Mouse (Mus musculus): ENCODE results near the gene Olfr672. TPM values are rescaled to one million over a fixed set of nuclear protein-coding genes. Genes with fewer than 3 reads are reported as not detected.
"Not testable (repeated sequence)": the region's sequence is repeated elsewhere in the genome, so short reads cannot be mapped to it uniquely, and the experiment has no call there.

Olfr672 gene
- not detected for total RNA-seq (2022)

DNA sequence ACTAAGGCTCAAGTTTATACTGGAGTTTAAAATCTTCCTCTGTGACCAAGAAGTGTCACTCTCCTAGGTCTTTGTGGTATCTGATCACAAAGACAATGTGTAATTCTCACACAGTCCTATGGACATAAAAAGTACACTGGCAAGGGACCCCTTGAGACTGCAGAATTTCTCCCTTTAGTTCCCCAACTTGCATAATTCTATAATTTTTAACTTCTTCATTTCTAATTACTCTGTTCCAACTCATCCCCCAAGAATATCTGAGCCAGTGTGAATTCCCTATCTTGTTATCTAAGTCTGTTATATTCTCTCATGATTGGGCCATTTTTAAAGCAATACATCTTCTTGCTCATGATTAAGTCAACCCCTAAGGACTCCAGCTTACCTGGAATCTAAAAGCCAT, at the start of gene Olfr672:
Gene Olfr672, minus strand, starts transcription at position 101 of the 400 bp plus-strand sequence.
- no peak for DNase-seq (ENCODE audit: low spot score)

DNA sequence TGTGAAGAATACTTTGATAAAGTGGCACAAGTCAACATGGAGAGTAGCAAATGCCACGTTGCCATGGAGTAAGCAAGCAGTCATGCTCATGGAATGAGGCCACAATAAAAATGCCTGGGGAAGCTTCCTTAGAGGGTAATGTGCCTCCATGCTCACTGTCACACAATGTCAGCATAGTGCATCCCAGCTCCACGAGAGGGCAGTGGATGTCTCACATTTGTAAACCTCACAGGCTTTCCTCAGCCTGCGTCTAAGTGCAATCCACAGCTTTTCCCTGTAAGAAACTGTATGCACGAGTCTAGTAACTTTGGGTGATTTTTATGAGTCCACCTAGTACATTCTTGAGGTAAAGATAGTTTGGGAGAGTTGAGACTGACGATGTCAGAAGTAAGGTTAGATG, 32.0 kb upstream of the Olfr672 start:
- DNase-seq (ENCODE audit: low spot score) = not testable (repeated sequence)

DNA sequence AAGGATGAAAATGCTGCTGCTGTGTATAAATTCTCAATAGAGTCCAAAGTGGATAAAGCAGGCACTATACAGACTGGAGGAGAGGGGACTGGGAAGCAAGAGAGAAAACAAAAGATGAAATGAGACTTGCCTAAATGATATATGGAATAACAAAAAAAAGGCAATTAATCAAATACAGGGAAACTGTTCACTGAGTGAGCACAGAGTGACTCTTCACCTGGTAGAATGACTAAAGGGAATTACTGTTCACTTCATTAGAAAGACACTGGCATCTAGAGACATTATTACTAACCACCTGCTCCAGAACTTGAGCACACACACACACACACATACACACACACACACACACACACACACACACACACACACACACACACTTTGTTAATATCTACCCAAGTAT, 30.6 kb upstream of the Olfr672 start, which contains the start of gene Olfr676:
Gene Olfr676, plus strand, starts transcription at position 301 of the 400 bp plus-strand sequence.
- DNase-seq (ENCODE audit: low spot score) = no peak

DNA sequence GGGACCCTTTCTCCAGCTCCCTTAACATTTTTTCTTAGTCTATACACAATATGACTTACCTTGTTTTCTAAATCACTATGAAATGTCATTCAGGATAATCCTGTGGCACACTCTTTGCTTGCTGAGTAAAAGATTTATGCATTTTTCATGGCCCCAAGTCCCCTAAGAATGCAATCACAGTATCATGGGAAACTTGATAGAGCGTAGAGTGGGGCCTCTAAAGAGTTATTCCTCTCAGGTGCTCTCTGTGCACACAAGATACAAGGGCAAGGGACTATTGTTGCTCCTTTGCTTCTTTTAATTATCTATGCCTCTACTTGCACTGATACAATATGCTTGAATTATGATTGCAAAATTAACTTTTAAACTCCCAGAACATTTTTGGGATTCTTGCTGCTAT, 26.5 kb upstream of the Olfr672 start, which contains the start of gene Olfr675:
Gene Olfr675, minus strand, starts transcription at position 101 of the 400 bp plus-strand sequence.
- no peak for DNase-seq (ENCODE audit: low spot score)

DNA sequence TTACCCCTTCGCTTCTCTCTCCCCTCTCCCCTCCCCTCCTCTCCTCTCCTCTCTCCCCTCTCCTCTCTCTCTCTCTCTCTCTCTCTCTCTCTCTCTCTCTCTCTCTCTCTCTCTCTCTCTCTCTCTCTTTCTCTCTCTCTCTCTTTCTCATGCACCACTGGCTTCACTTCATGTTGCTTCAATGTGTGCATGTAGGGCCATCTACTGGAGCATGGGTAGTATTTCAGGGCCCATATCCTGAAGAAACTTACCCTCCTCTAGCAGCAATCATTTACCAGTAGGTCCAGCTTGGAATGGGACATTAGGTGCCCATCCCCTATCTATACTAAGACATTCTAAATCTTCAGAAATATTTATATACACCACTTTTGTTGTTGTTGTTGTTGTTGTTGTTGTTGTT, 20.7 kb upstream of the Olfr672 start:
- DNase-seq (ENCODE audit: low spot score) = no peak

DNA sequence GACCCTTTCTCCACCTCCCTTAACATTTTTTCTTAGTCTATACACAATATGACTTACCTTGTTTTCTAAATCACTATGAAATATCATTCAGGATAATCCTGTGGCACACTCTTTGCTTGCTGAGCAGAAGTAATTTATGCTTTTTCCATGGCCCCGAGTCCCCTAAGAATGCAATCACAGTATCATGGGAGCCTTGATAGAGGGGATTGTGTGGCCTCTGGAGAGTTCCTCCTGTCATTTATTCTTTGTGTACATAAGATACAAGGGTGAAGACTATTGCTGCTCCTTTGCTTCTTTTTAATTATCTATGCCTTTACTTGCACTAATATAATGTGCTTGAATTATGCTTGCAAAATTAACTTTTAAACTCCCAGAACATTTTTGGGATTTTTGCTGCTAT, 22.8 kb downstream of the Olfr672 start, which contains the start of gene Olfr671:
Gene Olfr671, minus strand, starts transcription at position 101 of the 400 bp plus-strand sequence.
- no peak for DNase-seq (ENCODE audit: low spot score)

DNA sequence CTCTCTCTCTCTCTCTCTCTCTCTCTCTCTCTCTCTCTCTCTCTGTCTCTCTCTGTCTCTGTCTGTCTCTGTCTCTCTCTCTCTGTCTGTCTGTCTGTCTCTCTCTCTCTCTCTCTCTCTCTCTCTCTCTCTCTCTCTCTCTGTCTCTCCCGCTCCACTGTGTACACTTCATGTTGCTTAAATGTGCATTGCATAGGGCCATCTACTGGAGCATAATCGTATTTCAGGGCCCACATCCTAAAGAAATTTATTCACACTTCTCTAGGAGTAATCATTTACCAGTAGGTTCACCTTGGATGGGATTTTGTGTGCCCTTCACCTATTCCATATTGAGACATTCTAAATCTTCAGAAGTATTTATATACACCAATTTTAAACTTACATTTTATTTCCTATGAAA, 29.3 kb downstream of the Olfr672 start:
- DNase-seq (ENCODE audit: low spot score) = not testable (repeated sequence)

DNA sequence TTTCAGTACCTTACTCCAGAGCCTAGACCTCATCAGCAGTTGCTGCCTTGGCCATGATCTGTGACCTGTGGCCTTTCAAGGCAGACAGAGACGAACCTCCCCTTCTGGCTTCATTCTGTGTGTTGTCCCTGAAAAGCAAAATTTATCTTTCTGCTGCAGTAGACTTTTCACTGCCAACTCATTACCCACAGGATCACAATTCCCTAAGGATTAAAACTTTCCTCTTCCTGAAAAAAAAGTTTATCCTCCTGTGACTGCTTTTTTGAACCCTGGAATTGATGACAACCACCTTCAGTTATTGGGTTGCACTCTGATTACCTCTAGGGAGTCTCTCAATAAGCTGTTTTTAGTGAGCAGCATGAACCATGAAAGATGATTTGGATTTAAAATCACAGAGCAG, 39.3 kb downstream of the Olfr672 start, which contains the start of gene Olfr670:
Gene Olfr670, minus strand, starts transcription at position 101 of the 400 bp plus-strand sequence.
- no peak for DNase-seq (ENCODE audit: low spot score)

DNA sequence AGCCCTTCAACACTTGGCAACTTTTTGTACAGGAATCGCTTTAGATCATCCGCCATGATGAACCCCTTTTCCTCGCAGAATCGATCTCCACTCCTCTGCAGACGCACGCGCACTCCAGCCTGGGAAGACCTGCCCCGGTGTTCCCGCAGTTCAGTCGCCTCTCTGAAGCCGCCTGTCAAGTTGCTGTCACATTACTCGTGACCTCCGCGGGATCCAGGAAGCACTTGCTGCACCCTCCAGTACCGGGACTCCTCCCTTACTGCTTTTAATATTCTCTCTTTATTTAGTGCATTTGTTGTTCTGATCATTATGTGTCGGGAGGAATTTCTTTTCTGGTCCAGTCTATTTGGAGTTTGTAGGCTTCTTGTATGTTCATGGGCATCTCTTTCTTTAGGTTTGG, 51.6 kb downstream of the Olfr672 start:
- DNase-seq (ENCODE audit: low spot score) = not testable (repeated sequence)

Other genes with a start within 250 kb of the Olfr672 start
- gene Usp17le, start 224.6 kb downstream of the Olfr672 start, total RNA-seq (2022) = not detected
- not detected for gene Usp17lb, start 159.4 kb downstream of the Olfr672 start, total RNA-seq (2022)
- gene Usp17la, start 145.0 kb downstream of the Olfr672 start, total RNA-seq (2022) = not detected
- not detected for gene Olfr665, start 124.0 kb downstream of the Olfr672 start, total RNA-seq (2022)
- not detected for gene Olfr666, start 106.1 kb downstream of the Olfr672 start, total RNA-seq (2022)
- gene Olfr667, start 80.5 kb downstream of the Olfr672 start, total RNA-seq (2022) = not detected
- not detected for gene Olfr668, start 74.0 kb downstream of the Olfr672 start, total RNA-seq (2022)
- not detected for gene Olfr669, start 67.8 kb downstream of the Olfr672 start, total RNA-seq (2022)
- not detected for gene Olfr670, start 39.4 kb downstream of the Olfr672 start, total RNA-seq (2022)
- gene Olfr671, start 22.9 kb downstream of the Olfr672 start, total RNA-seq (2022) = not detected
- not detected for gene Olfr675, start 26.4 kb upstream of the Olfr672 start, total RNA-seq (2022)
- gene Olfr676, start 30.7 kb upstream of the Olfr672 start, total RNA-seq (2022) = not detected
- gene Olfr677, start 49.3 kb upstream of the Olfr672 start, total RNA-seq (2022) = not detected
- gene Olfr678, start 62.4 kb upstream of the Olfr672 start, total RNA-seq (2022) = not detected
- gene Olfr679, start 79.2 kb upstream of the Olfr672 start, total RNA-seq (2022) = not detected
- gene Olfr680-ps1, start 90.8 kb upstream of the Olfr672 start, total RNA-seq (2022) = not detected
- gene Olfr681, start 114.8 kb upstream of the Olfr672 start, total RNA-seq (2022) = not detected
- not detected for gene Olfr683, start 145.0 kb upstream of the Olfr672 start, total RNA-seq (2022)
- gene Olfr684, start 161.6 kb upstream of the Olfr672 start, total RNA-seq (2022) = not detected
- not detected for gene Olfr685, start 184.0 kb upstream of the Olfr672 start, total RNA-seq (2022)
- gene Olfr686, start 205.5 kb upstream of the Olfr672 start, total RNA-seq (2022) = not detected

All from heart, adult 8-10 months (tissue).